Mouse (Mus musculus) Patski (cell line): ENCODE results near the gene Treml4. TPM values are rescaled to one million over a fixed set of nuclear protein-coding genes. Genes with fewer than 3 reads are reported as not detected.
A peak's percentile ranks its signal among the peaks of the same experiment; 100 is the strongest.

Source experiments
- ATAC-seq: fragments of 100-300 bp; one replicate; pipeline ENCODE4 v1.8.0; 2021
- CTCF ChIA-PET: fragments of 350-600 bp; sonication (Branson Sonifier 250); formaldehyde crosslinking; loops from one replicate; lab custom pipeline; 2022; ENCODE audit warnings: inconsistent platforms; lab: Charles Lee
- POLR2A ChIA-PET: fragments of 350-600 bp; sonication (Branson Sonifier 250); formaldehyde crosslinking; loops from one replicate; lab custom pipeline; 2022; ENCODE audit warnings: antibody characterized with exemption, inconsistent platforms; lab: Charles Lee
- DNase-seq: peaks from one replicate; pipeline ENCODE4 v3.0.0-alpha.2; 2011; ENCODE audit warnings: low read depth, low spot score
- H3K27me3 ChIP-seq: fragments of 371-371 bp; one replicate; pipeline ENCODE4 v1.5.1; 2021
- CTCF ChIP-seq: fragments of 100-300 bp; IDR thresholded peaks from one replicate; pipeline ENCODE4 v1.5.1; 2021
- in situ Hi-C: fragments of 300-500 bp; cut with MboI; formaldehyde crosslinking; loops from 3 replicates; pipeline ENCODE4 v1.11.1; 2018; ENCODE audit warnings: low pct_unique_long_range_greater_than_20kb, mixed read lengths
- polyA plus RNA-seq: library from polyadenylated mRNA; unstranded; gene quantifications from one replicate; pipeline ENCODE4 v1.2.3, GENCODE M21; 2021

The Treml4 gene
- polyA plus RNA-seq, 1 experiment from 2014 or later = not detected

DNA sequence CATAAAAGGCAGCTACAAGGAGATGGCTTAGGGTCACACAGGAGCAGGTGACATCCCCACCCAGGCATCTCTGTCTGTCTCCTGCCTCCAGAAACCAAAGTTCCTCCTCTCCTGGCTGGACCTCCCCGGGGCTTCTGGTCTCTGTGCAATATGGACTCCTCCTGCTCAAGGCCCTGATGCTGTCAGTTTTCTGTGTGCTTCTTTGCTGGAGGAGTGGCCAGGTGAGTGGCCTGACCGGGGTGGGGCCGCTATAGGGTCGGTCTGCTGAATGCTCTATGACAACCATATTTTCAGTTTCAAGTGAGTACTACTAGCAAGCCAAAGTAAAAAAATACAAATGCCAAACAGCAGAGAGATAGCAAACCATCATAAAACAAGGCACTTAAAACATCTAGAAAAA, 8.5 kb downstream of the Treml4 start:
- H3K27me3 ChIP-seq = peaks cover 10% of the 10 kb centered on the region
- in situ Hi-C loops = loop anchor here (10.0 kb wide), 1 partner anchor 132 kb away; the partner anchor contains the start of gene Nfya
- ChIA-PET CTCF (interaction anchor here (1.1 to 2.9 kb wide), 3 partner anchors 10 to 64 kb away, joined by 3 to 23 read pairs (median 8); no protein-coding TSS in a partner anchor), POLR2A (no interaction called here)
- DNase-seq = no peak
- no peak for TF ChIP-seq CTCF
- no peak for ATAC-seq

DNA sequence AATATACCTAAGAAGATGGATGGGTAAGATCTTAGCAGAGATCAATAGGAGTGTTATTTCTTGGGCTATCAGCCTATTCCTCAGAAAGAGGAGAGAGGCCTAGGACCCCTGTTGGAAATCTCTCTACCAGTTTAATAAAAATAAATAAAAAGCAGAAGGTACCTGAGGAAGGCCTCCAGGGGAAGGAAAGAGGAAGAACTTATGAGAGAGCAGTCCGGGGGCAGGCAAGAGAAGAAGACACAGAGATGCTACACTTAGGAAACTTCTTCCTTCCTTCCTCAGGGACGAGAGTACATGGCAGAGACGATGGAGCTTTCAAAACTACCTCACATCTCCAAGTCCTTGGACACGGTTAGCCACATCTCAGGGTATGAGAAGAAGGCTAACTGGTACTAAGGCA, 10.0 kb downstream of the Treml4 start:
- H3K27me3 ChIP-seq = peaks cover 6% of the 10 kb centered on the region
- DNase-seq = no peak
- in situ Hi-C loops = loop anchor here (10.0 kb wide), 1 partner anchor 131 kb away; the partner anchor contains the start of gene Nfya
- no peak for ATAC-seq
- no peak for TF ChIP-seq CTCF
- CTCF ChIA-PET = interaction anchor here (0.8 to 3.2 kb wide), 6 partner anchors 9 to 96 kb away, joined by 3 to 23 read pairs (median 6); no protein-coding TSS in a partner anchor
- POLR2A ChIA-PET = no interaction called here

DNA sequence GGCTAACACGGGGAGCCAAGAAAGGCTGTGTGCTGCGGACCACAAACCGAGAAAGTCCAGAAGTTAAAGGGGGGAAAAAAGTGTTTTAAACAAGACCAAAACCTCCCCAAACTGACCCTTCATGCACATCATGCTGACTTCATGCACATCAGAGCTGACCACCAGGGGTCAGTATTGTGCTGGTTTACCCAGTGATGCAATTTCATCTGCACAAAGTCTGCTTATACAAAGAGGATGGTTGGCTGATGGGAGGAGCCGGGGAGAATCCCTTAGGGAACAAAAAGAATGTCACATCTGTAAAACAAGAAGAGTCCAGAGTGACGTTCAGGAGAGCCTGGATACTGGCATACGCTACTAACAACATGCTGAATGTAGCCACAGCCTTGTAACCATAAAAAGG, 10.8 kb downstream of the Treml4 start:
- TF ChIP-seq CTCF = peak; percentile 77
- no peak for DNase-seq
- ATAC-seq = peak; percentile 62
- POLR2A ChIA-PET = no interaction called here
- CTCF ChIA-PET = interaction anchor here (0.8 to 3.2 kb wide), 8 partner anchors 9 to 333 kb away, joined by 3 to 23 read pairs (median 4); no protein-coding TSS in a partner anchor
- peaks cover 7% of the 10 kb centered on the region for H3K27me3 ChIP-seq
- in situ Hi-C loops = loop anchor here (5.0 to 25.0 kb wide), 3 partner anchors 62 to 337 kb away; partner anchors contain the start of gene Nfya

DNA sequence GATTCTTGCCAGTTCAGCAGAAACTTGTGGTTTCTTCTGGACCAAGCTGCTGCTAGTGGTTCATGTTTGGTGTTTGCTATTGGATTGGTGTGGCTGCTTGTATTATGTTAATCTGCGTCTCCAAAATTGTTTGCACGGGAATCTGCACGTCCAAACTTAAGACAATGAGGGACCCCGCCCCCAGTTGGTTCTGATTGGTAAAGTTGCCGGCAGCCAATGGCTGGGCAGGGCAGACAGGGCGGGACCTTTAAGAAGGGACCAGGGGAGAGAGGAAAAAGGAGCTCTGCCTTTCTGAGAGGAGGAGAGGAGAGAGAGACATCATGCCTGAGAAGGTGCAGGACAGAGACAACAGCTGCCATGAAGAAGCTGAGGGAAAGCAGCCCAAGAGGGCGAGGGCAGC, 11.6 kb downstream of the Treml4 start:
- CTCF ChIA-PET = interaction anchor here (1.1 to 3.2 kb wide), 4 partner anchors 11 to 332 kb away, joined by 3 to 11 read pairs (median 4); no protein-coding TSS in a partner anchor

DNA sequence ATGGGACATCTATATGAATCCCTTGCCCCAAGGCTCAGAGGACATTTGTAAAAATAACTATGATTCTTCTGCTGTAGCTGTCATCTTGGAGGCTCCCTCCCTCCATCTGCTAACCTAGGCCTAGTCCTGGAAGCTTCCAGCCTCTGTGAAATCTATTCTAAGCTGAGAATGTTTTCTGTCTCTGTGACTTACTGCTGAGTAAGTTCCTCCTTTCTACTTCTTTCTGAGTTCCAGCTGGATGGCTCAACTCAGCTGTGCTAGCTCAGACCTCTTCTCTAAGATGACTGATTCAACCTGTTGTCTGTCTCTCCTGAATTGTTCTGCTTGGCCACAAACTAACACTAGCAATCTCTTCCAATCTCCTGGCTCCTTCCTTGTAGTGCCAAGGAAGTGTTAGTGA, 14.3 kb downstream of the Treml4 start:
- H3K27me3 ChIP-seq = peaks cover 4% of the 10 kb centered on the region
- no peak for TF ChIP-seq CTCF
- POLR2A ChIA-PET = no interaction called here
- in situ Hi-C loops = loop anchor here (5.0 to 25.0 kb wide), 3 partner anchors 59 to 334 kb away; partner anchors contain the start of gene Nfya
- DNase-seq (no peak), ATAC-seq (no peak)
- CTCF ChIA-PET = interaction anchor here (1.6 kb wide), 1 partner anchor 9 kb away, joined by 5 read pairs; no protein-coding TSS in a partner anchor

More for the DNA sequence above, 11.6 kb downstream of the Treml4 start:
- ATAC-seq = no peak
- TF ChIP-seq CTCF = no peak
- in situ Hi-C loops = loop anchor here (5.0 to 25.0 kb wide), 3 partner anchors 62 to 337 kb away; partner anchors contain the start of gene Nfya
- DNase-seq = no peak
- peaks cover 9% of the 10 kb centered on the region for H3K27me3 ChIP-seq
- POLR2A ChIA-PET = no interaction called here

DNA sequence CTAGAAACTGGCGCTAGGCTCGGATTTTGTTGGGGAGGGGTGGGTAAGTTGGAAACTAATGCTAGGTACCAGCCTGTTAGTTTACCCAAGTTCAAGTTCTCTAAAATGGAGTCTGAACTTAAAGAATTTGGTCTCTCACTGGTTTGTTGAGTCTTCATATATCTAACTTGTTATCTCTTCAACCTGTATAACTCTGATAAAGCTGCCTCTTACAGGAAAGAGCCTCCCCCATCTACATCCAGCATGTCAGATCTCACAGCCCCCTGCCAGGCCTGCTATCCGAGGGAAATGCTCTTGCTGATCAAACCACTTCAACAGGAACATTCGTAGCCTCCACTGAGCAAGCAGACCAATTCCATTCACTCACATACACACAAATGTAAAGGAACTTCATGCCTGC, 14.9 kb downstream of the Treml4 start:
- no peak for ATAC-seq
- no peak for DNase-seq
- in situ Hi-C loops = loop anchor here (5.0 to 25.0 kb wide), 3 partner anchors 58 to 333 kb away; partner anchors contain the start of gene Nfya
- POLR2A ChIA-PET = no interaction called here
- peaks cover 4% of the 10 kb centered on the region for H3K27me3 ChIP-seq
- no peak for TF ChIP-seq CTCF
- CTCF ChIA-PET = no interaction called here

DNA sequence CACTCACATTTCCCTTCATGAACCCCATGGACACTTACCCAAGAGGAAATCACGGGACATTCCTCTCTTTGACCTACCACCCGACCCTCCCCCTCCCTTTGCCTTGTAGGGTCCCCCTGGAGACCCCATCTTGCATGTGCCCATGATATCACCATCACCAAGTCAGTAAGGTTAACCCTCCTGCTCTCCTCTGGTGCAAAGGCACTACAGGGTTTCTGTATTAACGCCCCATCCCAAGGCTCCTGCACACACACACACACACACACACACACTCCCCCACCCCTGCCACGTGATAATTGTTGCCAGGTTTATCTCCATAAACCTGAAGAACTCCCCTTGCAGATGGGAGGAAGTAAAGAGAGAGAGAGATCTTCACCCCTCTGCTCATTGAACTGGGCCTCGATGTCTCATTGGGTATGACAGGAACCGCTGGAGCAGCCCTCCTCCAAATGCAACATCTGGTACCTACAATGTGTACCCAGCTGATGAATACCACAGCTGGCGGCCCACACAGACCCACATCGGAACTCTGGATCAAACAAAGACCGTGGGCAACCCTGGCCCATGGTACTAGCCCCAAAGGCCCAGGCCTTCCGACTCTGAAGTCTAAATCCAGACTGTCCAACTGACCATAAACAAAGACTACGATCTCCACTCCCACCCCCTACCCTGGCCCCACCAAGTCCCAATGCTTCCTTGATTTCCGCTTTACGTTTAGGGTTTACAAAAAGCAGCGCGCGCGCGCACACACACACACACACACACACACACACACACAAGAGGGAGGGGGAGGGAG, 17.0 kb downstream of the Treml4 start:
- no peak for DNase-seq

DNA sequence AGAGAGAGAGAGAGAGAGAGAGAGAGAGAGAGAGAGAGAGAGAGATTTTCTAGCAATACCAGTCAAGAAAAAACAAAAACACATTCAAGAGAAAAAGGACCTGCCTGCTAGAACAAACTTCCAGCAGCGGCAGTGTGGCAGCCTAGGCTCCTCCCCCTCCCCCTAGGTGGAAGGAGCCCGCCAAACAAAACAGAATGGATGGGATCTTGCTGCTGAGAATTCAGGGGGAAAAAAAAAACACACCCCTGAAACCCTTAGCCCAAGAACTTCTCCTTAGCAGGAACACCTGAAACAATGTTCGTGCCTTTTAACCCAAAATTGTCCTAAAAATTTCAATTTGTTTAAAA, 17.6 kb downstream of the Treml4 start:
- no peak for ATAC-seq
- in situ Hi-C loops = loop anchor here (25.0 kb wide), 1 partner anchor 331 kb away; no protein-coding TSS in a partner anchor
- no peak for TF ChIP-seq CTCF
- CTCF ChIA-PET = no interaction called here
- no peak for DNase-seq
- peaks cover 4% of the 10 kb centered on the region for H3K27me3 ChIP-seq
- POLR2A ChIA-PET = no interaction called here

More for the DNA sequence above, 17.0 kb downstream of the Treml4 start:
- no peak for ATAC-seq
- in situ Hi-C loops = loop anchor here (25.0 kb wide), 1 partner anchor 331 kb away; no protein-coding TSS in a partner anchor
- H3K27me3 ChIP-seq = peaks cover 4% of the 10 kb centered on the region
- ChIA-PET CTCF (interaction anchor here (1.2 kb wide), 1 partner anchor 56 kb away, joined by 6 read pairs; no protein-coding TSS in a partner anchor), POLR2A (no interaction called here)
- no peak for TF ChIP-seq CTCF

DNA sequence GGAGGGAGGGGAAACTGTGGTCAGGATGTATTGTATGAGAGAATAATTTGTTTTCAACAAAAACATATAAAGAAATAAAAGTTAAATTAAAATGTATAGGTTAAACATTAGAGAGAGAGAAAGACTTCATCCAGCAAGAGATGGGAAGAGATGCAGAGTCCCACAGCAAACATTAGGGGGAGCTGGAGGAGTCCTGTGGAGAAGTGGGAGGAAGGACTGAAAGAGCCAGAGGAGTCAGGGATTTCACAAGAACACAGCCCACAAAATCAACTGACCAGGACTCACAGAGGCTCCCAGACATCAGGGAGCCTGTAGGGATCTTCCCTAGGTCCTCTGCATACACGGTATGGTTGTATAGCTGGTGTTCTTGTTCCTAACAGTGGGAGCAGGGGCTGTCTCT, 22.7 kb downstream of the Treml4 start:
- DNase-seq (no peak), ATAC-seq (no peak)
- in situ Hi-C loops = loop anchor here (25.0 kb wide), 1 partner anchor 326 kb away; no protein-coding TSS in a partner anchor
- ChIA-PET CTCF (interaction anchor here (0.9 to 1.6 kb wide), 6 partner anchors 9 to 50 kb away, joined by 3 to 5 read pairs (median 4); no protein-coding TSS in a partner anchor), POLR2A (interaction anchor here (0.8 kb wide), 1 partner anchor 16 kb away, joined by 3 read pairs; no protein-coding TSS in a partner anchor)
- peak; percentile 43 for TF ChIP-seq CTCF
- H3K27me3 ChIP-seq = peaks cover 4% of the 10 kb centered on the region

DNA sequence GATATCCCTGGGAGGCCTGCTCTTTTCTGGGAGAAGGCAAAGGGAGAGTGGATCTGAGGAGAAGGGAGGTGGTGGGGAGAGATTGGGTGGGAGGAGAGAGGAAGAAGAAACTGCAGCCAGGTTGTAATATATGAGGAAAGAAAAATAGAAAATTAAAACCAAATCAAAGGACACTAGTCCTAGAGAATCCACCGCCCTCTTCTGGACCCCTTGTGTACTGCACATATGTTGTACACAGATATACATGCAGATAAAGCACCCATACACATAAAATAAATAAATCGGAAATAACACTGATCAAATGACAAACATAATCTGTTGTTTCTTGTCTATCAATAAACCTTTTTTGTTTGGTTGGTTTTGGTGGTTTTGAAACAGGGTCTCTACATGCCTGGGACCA, 23.2 kb downstream of the Treml4 start:
- no peak for ATAC-seq
- TF ChIP-seq CTCF = peak; percentile 35
- peaks cover 4% of the 10 kb centered on the region for H3K27me3 ChIP-seq
- in situ Hi-C loops = loop anchor here (25.0 kb wide), 1 partner anchor 325 kb away; no protein-coding TSS in a partner anchor
- no peak for DNase-seq
- CTCF ChIA-PET = interaction anchor here (0.9 to 1.4 kb wide), 7 partner anchors 9 to 49 kb away, joined by 3 to 5 read pairs (median 4); no protein-coding TSS in a partner anchor
- POLR2A ChIA-PET = no interaction called here
